Mouse (Mus musculus): Measurements from ENCODE around the gene Ifit1bl1.
"Not testable (repeated sequence)": the region's sequence is repeated elsewhere in the genome, so short reads cannot be mapped to it uniquely, and the experiment has no call there.

Ifit1bl1 gene

DNA sequence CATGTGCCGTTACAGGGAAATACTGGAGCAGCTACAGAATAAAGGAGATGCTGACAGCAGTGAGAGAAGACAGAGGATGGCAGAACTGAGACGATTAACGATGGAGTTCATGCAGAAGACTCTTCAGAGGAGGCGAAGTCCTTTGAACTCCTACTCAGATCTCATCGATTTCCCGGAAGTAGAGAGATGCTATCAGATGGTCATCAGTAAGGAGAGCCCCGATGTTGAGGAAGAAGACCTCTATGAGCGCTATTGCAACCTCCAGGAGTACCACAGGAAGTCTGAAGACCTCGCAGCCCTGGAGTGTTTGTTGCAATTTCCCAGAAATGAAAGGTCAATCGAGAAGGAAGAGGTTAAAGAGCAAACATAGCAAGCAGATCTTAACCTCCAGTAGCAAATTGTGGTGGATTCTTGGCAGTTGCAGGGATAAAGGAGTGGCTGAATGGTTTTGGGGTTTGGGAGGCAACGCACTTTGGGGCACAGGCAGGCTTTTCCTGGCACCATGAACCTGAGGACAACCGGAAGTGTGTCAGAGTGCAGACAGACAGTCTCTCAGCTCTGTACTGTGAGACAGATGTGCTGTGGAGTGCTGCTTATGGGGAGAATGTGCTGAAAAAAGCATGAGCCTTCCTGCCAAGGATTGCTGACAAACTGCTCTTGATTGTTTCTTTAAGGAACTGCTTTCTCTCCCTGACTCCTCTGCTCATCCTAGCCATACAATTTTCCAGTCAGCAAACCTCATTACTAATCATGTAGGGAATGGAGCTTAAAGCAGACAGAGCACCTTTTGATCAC, 13.7 kb downstream of the Ifit1bl1 start:
- not testable (repeated sequence) for DNase-seq

DNA sequence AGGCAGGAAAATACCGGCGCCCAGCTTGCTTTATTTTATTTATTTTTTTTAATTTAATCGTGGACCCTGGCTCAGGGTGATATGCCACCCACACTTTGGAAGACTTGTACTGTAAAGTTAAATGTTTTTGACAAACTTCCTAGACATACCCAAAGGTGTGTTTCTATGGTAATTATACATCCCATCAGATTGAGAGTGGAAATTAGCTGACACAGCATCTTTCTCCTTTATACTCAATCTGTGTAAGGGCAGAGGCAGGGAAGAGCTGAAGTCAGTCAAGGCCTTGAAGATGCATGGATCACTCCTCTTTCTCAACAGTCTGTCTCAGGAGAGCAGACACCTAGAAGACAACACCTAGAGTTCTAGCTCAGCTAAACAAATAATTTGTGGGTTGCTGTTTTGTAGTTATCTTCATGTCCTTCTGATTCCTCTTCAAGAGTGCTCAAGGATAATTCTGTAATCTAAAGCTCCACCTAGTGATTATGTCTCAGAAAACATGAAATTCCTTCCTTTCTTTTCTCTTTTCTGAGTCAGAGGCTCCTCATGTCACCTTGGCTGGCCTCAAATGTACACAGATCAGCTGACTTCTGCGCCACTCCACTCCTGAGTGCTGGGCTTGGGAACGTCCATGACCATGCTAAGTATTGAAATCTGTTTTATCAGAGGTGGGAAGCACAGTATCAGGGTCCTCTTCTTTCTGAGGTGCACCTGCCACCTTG, 15.9 kb downstream of the Ifit1bl1 start:
- not testable (repeated sequence) for DNase-seq

DNA sequence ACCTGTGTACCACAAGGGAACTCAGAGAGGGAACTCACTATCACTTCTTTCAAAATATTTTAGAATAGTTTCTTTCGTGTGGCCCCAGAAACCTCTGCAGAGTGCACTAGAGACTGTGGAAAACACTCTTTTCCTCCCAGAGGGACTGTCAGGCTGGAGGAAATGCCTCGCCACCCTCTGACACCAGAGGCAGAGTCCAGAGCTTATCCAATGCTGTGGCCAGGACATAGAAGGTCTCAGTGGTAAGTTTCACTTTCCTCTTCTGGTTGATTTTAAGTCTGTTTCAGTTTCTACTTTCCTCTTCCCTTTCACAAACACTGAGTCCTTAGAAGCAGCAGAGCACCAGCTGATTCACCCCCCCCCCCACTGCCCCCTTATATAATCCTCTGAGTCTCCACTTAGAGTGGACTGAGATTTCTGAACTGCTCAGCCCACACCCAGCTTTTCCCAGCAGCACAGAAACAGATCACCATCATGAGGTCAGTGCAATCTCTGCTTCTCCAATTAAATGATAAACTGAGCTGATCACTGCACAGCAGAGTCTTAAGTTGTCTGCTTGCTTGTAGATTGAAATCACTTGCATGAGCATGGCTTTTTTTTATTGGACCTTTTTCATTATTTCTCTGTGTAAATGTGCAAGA, 18.5 kb downstream of the Ifit1bl1 start, which contains the start of gene Ifit3:
Gene Ifit3, plus strand, starts transcription at position 406 of the 641 bp plus-strand sequence.
- not testable (repeated sequence) for DNase-seq

DNA sequence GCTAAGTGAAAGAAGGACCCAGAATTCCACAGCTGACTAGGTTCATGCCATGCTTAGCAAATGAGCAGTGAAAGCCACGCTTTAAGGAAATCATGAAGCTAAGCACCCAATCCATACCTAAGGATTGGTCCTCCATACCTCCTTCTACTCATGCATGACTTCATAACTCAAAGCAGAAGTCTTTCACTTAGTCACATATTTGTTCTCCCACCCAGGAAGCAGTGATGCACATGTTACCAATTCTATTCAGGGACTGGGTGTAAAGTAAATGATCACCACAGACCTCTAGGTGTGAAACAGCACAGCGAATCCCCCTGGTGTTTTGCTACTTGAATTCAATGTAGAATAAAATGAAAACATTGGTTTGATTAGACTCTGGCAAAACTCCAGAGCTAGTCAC, 19.1 kb downstream of the Ifit1bl1 start:
- not testable (repeated sequence) for DNase-seq

DNA sequence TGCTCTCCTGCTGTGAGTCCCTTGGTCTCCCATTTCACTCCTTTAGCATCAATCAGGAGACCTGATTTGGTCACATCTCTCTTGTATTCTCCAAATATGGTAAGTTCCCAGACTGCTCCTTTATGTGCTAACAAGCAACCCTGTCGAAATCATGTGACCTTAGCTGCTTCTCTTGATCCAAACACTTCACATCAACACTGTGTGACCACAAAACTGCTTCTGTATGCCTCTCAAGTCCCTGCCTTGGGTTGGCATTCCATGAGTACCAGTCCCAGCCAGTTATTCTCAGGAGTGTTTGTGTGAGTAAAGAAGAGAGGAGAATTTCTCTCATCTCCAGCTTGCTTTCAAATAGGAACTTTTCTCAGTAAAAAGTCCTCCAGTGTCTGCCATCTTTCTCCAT, 24.6 kb downstream of the Ifit1bl1 start:
- DNase-seq = no peak

DNA sequence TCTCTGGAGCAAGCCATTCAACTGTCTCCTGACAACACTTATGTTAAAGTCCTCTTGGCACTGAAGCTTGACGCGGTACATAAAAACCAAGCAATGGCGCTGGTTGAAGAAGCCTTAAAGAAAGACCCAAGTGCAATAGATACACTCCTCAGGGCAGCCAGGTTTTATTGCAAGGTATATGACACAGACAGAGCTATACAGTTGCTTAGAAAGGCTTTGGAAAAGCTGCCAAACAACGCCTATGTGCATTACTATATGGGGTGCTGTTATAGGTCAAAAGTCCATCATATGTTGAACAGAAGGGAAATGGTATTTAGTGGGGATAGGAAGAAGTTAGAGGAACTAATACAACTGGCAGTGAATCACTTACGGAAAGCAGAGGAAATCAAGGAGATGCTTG, 28.1 kb downstream of the Ifit1bl1 start:
- no peak for DNase-seq

DNA sequence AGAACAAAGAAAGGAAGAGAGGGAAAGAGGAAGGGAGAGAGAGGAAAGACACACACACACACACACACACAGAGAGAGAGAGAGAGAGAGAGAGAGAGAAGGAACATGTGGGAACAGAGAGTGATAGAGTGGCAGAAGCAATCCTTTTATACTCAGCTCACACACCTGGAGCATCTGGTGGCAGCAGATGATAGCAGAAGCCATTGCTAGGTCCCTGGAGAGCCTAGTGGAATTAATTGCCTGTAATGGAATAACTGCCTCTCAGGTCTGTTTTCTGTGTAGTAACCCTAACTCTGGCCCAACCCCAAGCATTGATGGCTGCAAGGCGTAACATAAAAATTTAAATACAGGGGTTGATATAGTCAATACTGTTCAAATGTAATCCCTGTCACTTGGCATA, 30.7 kb downstream of the Ifit1bl1 start:
- no peak for DNase-seq

DNA sequence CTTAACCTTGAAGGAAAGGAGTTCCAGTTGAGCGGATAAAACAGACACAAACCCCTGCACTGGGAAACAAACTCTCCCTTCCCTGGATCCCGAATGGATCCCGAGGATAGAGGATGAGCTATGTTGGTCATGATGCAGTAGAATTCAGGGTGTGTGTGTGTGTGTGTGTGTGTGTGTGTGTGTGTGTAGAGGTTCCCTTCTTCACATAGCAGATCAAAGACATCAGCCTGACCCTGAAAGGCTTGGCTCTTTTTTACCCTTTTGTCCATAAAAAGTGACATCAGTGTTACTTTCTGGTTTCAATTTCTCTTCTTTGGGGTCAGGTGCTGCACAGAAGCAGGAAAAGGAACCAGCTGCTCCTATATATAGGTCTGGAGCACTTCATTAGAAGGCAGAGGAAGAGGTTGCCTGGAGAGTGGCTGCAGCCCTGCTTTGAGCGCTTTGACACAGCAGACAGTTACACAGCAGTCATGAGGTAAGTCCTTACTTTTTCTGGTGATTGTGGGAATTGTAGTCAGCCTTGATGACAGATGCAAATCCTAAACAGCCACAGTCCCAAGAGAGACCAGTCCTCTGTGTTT, 31.8 kb downstream of the Ifit1bl1 start:
- no peak for DNase-seq

DNA sequence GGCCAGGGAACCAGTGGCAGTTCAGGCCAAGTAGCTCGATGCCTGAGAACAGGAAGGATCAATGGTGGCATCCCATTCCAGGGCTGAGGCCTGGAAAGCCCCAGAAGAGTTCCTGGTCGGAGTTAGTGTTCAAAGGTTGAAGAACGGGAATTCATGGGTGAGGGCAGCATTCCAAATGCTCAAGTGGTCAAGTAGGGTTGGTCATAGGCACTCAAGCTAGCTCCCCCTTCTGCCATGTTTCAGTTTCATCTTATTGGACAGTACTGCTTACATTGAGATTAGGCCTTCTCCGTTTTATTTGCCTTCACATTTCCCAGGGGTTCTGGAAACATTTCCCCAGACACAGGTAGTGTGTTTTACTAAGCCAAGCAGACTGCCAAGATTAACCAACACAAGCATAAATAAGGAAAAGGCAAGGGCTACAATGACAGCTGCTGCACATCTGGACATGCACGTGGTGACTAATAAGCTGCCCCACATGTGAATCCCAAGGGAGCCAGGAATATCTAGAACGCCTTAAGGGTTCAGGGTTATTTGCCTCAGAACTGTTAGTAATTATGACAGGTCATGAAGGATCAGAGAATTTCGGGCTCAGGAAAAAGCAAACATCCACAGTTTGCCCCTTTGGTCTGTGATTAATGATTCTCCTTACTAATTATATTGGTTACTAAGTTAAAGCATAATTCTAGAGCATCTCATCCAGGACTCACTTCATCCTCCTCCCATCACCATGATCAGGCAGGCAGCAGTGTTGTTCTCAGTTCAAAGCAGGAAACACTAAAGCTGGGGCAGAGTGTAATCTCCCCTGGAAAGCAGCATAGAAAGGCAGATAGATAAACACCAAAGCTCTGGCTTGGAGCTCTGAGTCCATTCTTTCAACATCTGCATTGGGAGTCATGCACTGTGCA, 32.5 kb downstream of the Ifit1bl1 start:
- DNase-seq = no peak

DNA sequence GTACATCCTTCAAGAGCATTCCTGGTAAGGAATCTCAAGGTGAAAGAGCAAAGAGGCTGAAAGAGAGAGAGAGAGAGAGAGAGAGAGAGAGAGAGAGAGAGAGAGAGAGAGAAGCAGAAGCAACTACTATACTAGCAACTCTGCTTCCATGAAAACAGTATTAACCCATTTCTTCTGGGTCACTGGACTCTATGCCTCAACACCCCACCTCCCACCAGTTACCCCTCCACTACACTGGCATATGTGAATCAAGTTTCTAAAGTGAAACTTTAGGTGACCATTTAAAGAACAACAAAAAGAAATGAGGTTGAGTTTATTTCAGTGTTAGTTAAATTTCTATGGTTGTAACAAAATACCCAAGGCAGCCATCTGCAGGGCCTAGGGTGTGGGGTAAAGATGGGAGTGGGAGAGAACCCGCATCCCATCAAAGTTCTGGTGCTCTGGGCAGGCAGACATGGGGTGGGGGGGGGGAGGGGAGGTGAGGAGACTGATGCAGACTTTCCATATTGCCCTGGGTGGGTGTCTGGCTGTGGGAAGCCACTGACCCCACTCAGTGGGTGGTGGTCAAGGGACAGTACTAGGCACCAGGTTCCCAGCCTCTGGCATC, 35.5 kb downstream of the Ifit1bl1 start:
- DNase-seq = no peak

DNA sequence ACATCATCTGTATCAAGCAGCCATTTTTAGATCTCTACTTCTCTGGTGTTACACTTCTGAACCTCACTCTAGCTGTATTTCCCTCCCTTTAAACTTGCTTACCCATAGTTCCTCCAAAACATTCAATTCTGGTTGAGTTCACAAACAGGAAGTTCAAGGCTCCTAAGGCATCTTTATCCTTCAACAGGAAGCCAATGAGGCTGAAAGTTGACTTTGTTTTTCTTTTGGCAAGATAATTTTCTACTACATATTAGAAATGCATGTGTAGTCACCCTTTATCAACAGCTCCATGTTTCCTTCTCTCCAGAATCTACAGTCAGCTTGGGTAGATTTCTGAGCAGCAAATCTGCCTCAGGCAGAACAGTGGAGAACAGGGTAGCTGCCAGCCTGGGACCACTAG, 39.2 kb downstream of the Ifit1bl1 start:
- DNase-seq = no peak

DNA sequence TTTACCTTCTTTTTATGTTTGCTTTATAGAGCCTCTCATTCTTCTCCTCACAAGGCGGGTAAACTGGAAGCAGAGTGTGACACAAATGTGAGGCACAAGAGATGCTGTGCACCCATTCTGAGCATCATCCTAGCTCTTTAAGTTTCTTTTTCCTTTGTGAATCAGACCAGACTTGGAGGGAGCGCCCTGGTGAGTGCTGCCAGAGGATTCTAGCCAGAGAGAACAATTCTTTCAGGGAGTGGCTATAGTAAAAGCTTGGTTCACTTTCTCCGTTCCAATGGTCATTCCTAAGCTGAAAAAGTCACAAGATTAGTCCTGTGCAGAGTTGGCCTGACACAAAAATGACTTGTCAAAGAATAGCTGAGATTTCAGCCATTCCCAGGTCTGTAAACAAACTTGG, 45.1 kb downstream of the Ifit1bl1 start:
- no peak for DNase-seq

DNA sequence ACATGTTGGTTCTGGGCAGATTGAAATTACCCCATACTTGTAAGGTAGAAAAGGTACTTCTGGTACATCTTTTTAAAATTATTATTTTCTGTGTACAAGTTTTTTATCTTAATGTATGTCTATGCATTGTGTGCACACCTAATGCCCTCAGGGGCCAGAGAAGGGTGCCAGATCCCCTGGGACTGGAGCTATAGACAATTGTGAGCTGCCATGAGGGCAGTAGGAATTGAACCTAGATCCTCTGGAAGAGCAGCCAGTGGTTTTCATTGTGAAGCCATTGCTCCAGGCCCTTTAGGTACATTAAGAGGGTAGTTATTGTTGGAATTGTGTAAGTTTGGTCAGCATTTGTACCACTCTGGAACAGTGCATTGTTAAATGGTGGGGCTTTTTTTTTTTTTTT, 47.7 kb downstream of the Ifit1bl1 start:
- no peak for DNase-seq

DNA sequence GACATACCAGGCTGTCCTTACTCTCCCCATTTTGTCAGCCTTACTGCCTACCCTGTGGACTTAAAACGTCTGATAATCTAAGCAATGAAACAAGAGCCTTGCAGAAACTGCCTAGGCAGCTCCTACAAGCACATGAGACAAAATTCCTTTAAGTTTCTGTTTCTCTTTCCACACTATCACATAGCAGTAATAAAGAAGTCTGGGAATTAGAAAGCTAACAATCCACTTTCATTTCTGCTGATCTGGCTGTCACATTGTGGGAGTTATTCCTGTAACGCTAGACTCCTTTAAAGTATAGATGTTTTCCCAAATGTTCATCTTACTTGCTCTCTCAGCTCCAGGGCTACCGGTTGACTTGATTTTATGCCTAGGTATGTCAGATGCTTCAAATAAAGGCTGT, 48.2 kb downstream of the Ifit1bl1 start:
- no peak for DNase-seq

DNA sequence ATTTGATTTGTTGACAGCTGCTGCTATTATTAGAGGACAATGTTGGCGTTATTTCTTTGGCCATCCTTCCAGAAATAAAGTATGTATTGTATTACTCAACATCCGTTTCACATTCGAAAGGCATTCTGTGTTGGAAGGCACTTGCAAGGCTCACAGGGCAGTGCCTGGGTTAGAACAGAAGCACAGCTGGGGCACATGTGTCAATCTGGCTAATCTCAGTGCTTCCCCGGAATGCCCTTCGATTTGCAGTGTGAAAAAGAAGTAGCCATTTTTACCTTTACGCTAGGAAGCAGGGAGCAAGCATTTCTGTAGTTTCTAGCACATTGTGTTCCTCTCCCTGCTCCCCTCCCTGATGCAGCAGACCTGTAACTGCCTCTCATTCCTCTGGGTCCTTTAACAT, 48.7 kb downstream of the Ifit1bl1 start:
- DNase-seq = no peak

DNA sequence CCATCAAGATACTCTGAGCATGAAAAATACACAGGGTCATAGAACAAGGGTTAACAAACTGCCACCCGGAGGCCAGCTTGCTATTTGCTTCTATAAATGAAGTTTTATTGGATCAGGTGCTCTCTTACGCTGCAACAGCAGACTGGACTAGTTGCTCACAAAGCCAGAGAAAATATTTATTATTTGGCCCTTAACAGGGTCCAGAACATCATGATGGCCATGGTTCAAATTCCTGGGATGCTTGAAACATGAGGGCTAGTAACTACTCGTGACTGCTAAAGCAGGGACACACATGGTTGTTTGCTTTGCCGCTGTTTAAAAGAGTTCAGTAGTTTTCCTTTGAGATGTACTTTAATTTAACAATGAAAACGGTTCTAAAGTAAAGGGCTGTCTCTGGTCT, 49.8 kb downstream of the Ifit1bl1 start:
- DNase-seq = no peak

DNA sequence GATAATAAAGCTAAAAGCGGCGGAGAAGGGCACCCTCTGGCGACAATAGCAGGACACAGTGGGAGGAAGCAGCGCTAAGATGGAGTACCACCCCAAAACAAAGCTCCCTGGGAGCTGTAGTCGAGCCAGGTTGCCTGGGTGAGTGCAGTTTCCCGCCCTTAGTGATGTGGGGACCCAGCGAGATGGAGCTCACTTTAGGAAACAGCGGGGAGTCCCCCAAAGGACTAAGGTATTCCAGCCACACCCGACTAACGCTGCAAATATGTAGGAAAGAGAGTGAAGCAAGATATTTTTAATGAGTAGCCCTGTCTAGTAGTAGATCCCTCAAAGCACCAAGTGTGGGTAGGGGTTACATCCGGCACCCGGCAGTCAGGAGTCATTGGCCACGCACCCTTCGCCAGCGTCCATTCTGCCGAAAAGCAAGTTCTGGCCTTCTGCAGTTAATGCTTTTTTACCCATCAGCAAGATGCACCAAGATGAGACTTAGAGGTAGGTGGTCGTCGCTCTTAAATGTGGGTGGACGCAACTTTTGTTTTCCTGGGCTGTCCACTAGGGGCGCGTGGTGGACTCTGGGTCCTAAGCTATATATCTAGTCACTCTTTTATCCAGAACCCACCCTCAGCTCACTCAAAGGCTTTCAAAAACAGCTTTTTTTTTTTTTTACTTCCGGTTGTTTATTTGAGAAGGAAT, 51.1 kb downstream of the Ifit1bl1 start, which contains the start of gene Ifit2:
Gene Ifit2, plus strand, starts transcription at position 161 of the 690 bp plus-strand sequence.
- DNase-seq = peak; percentile 77

DNA sequence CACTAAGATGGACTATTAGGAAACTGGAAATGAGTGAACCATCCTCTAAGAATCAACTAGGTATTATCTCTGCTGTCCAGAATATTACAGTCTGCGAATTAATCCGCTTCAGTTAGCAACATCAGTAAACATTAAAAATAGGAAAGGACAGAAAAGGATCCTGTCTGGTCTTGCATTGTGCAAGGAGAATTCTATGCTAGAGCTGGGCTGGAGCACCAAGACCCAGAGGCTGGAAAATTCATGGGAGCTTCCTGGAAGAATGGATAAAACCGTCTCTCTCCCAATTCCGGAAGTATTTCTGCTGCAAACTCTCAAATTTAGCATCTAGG, 51.6 kb downstream of the Ifit1bl1 start:
- no peak for DNase-seq

DNA sequence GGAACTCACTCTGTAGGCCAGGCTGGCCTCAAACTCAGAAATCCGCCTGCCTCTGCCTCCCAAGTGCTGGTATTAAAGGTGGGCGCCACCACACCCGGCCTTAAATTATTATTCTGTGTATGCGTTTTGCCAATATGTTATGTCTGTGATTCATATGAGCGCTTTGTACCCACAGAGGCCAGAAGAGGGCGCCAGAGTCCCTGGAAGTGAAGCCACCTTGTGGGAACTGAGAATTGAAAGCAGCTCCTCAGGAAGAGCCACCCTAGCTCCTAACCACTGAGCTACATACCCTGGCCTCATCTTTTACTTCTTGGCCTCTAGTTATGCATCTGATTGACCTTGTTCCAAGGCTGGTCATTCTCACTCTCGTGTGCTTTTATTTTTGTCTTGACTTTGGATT, 53.8 kb downstream of the Ifit1bl1 start:
- peak; percentile 84 for DNase-seq

DNA sequence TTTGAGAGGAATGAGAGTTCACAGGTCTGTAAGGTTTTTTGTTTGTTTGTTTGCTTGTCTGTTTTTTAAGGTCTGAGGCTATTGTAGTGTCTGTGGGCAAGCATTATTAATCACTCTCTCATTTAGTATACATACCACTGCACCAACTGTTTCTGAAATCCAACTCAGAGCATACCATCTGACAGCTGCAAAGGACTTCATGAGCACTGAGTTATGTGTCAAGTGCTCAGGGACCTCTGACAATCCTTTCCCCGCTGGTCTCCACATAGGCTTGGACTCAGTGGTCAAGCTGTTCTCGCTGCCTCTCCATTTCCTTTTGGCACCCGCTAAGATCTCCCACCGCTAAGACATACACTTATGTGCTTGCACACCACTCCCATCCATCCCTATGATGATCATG, 55.5 kb downstream of the Ifit1bl1 start:
- no peak for DNase-seq
